Mouse (Mus musculus) limb, embryonic 14.5 days (tissue): ENCODE measurements around the gene Map3k5. TPM values are rescaled to one million over a fixed set of nuclear protein-coding genes. Genes with fewer than 3 reads are reported as not detected.

Experiments
- ATAC-seq: fragments of 200-750 bp; cut with Nextera tagmentation; 2 replicates; pipeline ENCODE4 v1.8.0; 2017; ENCODE audit warnings: low read depth, moderate number of reproducible peaks, moderate TSS enrichment; ENCODE audit not compliant: low FRiP score
- DNase-seq: peaks from one replicate; pipeline ENCODE4 v3.0.0-alpha.2; 2015; ENCODE audit warnings: low spot score
- H3K27ac ChIP-seq: fragments of 300-500 bp; sonication (generic); replicated peaks from 2 replicates; pipeline ENCODE4 v1.5.1; 2014; ENCODE audit warnings: low read depth, mild to moderate bottlenecking, low read length, moderate library complexity, mixed read lengths
- H3K27me3 ChIP-seq: fragments of 300-500 bp; sonication (generic); 2 replicates; pipeline ENCODE4 v1.6.1; 2014; ENCODE audit warnings: low read length, mixed read lengths; ENCODE audit not compliant: control insufficient read depth, insufficient read depth
- H3K36me3 ChIP-seq: fragments of 300-500 bp; sonication (generic); 2 replicates; pipeline ENCODE4 v1.6.1; 2014; ENCODE audit warnings: mild to moderate bottlenecking, low read length, moderate library complexity, mixed read lengths; ENCODE audit not compliant: control insufficient read depth, insufficient read depth
- H3K4me1 ChIP-seq: fragments of 300-500 bp; sonication (generic); 2 replicates; pipeline ENCODE4 v1.6.1; 2014; ENCODE audit warnings: antibody characterized with exemption, low read length, mixed read lengths; ENCODE audit not compliant: control insufficient read depth, insufficient read depth
- H3K4me2 ChIP-seq: fragments of 300-500 bp; sonication (generic); replicated peaks from 2 replicates; pipeline ENCODE4 v1.6.1; 2014; ENCODE audit warnings: low read depth, mild to moderate bottlenecking, low read length, moderate library complexity; ENCODE audit not compliant: severe bottlenecking
- H3K4me3 ChIP-seq: fragments of 300-500 bp; sonication (generic); replicated peaks from 2 replicates; pipeline ENCODE4 v1.5.1; 2014; ENCODE audit warnings: low read length
- H3K9ac ChIP-seq: fragments of 300-500 bp; sonication (generic); 2 replicates; pipeline ENCODE4 v1.6.1; 2014; ENCODE audit warnings: mild to moderate bottlenecking, low read depth, low read length, moderate library complexity; ENCODE audit not compliant: severe bottlenecking
- H3K9me3 ChIP-seq: fragments of 300-500 bp; sonication (generic); 2 replicates; pipeline ENCODE4 v1.6.1; 2016; ENCODE audit warnings: low read length; ENCODE audit not compliant: control insufficient read depth
- POLR2A ChIP-seq: fragments of 200-500 bp; IDR thresholded peaks from 2 replicates; pipeline ENCODE4 v1.8.0; 2012; ENCODE audit warnings: inconsistent platforms, mild to moderate bottlenecking, moderate library complexity, borderline replicate concordance; ENCODE audit not compliant: insufficient read depth, insufficient read length; ENCODE audit errors: extremely low read depth
- WGBS: fragments of 180-500 bp; shearing (Covaris S2); extraction: QIAGEN DNeasy Blood & Tissue Kit; methylation state at CpG from one replicate; pipeline ENCODE4 v1.1.7; 2014; 5-methylcytosine and 5-hydroxymethylcytosine counted together
- polyA plus RNA-seq, 2 experiments: library from polyadenylated mRNA; depleted of rRNA in 1 of 2; stranded (reverse) in 1 of 2; unstranded in 1 of 2; fragments of >200 nt; fragmentation: Nextera tagmentation in 1 of 2; extraction: Ambion mirVana in 1 of 2; gene quantifications; 2 replicates each; pipeline versions ENCODE4 v1.2.1 to v1.2.3; 2012 to 2014

Gene Map3k5
- polyA plus RNA-seq, 2 experiments = 2.0 to 3.5 TPM

- no peaks in the 10 kb centered on the region for H3K27me3 ChIP-seq
- H3K27ac ChIP-seq = no peak overlapping the region
- no peak overlapping the region for H3K4me2 ChIP-seq
- TF ChIP-seq POLR2A = no peak
- DNase-seq (no peak), ATAC-seq (no peak)
- H3K9me3 ChIP-seq = no peaks in the 10 kb centered on the region
- H3K9ac ChIP-seq = no peak overlapping the region
- WGBS = 34% methylated on average over 7 of the region's 7 CpGs
- no peaks in the 10 kb centered on the region for H3K4me1 ChIP-seq
- H3K36me3 ChIP-seq = no peaks in the 10 kb centered on the region
- H3K4me3 ChIP-seq = no peak overlapping the region
Measured at GRCm38 (mm10) chr10:20036846-20037245, 102.6 kb downstream of the Map3k5 start.

GRCm38 (mm10) chr10:20039531-20039930, 105.3 kb downstream of the Map3k5 start:
- no peak overlapping the region for H3K4me2 ChIP-seq
- DNase-seq (no peak), ATAC-seq (no peak)
- no peaks in the 10 kb centered on the region for H3K4me1 ChIP-seq
- H3K9me3 ChIP-seq = no peaks in the 10 kb centered on the region
- no peak for TF ChIP-seq POLR2A
- WGBS = 83% methylated on average over 3 of the region's 3 CpGs
- no peaks in the 10 kb centered on the region for H3K36me3 ChIP-seq
- no peak overlapping the region for H3K4me3 ChIP-seq
- no peak overlapping the region for H3K27ac ChIP-seq
- H3K27me3 ChIP-seq = no peaks in the 10 kb centered on the region
- H3K9ac ChIP-seq = no peak overlapping the region

DNA sequence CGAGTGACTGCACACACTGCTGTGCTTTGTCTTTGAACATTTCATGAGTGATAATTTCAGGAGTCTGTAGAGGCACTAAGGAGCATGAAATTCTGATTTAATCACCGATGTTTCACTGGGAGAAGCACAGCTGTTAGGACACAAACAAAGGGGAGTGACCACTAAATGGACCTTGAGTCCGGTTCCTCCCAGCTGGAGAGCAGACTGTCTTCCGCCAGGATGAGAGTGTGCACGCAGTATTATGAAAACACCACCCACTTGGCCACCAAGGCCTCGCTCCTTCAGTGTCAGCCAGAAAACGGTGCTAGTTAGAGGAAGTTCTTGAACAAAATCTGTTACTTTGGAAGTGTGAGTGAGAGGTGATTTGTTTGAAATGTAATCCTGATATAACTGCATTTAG, 105.8 kb downstream of the Map3k5 start:
- no peaks in the 10 kb centered on the region for H3K36me3 ChIP-seq
- H3K9me3 ChIP-seq = no peaks in the 10 kb centered on the region
- no peaks in the 10 kb centered on the region for H3K4me1 ChIP-seq
- TF ChIP-seq POLR2A = no peak
- no peak for DNase-seq
- no peak overlapping the region for H3K4me3 ChIP-seq
- 73% methylated on average over 7 of the region's 7 CpGs for WGBS
- ATAC-seq = no peak
- no peak overlapping the region for H3K9ac ChIP-seq
- no peak overlapping the region for H3K4me2 ChIP-seq
- H3K27me3 ChIP-seq = no peaks in the 10 kb centered on the region
- no peak overlapping the region for H3K27ac ChIP-seq

GRCm38 (mm10) chr10:20040677-20041076, 106.4 kb downstream of the Map3k5 start:
- no peaks in the 10 kb centered on the region for H3K27me3 ChIP-seq
- H3K4me3 ChIP-seq = no peak overlapping the region
- 70% methylated on average over 4 of the region's 4 CpGs for WGBS
- ATAC-seq (no peak), DNase-seq (no peak)
- H3K4me2 ChIP-seq = no peak overlapping the region
- TF ChIP-seq POLR2A = no peak
- H3K9me3 ChIP-seq = no peaks in the 10 kb centered on the region
- H3K9ac ChIP-seq = no peak overlapping the region
- H3K36me3 ChIP-seq = no peaks in the 10 kb centered on the region
- peaks cover 1% of the 10 kb centered on the region; the same call in 1 of the 2 replicates for H3K4me1 ChIP-seq
- no peak overlapping the region for H3K27ac ChIP-seq

DNA sequence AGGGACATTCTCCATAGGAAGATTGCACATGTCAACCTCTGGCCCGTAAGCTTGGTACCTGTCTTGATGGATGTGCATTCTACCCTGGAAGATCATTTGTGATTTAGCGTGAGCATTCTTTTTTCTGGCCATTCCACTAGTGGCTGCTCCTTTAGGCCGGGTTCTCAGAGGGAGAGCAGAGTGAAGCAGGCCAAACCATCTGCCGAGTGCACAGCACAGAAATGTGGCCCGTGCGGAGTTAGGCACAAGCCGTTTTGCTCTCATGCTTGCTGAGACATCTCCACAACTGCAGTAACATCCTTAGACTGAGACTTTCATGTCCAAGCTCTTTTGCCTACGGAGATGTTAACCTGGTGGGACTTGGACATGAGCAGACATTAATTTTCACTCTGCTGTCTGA, 107.8 kb downstream of the Map3k5 start:
- WGBS = 93% methylated on average over 8 of the region's 8 CpGs
- Histone ChIP-seq H3K4me2 (no peak overlapping the region), H3K36me3 (no peaks in the 10 kb centered on the region), H3K9ac (no peak overlapping the region), H3K4me3 (no peak overlapping the region), H3K4me1 (peaks cover 12% of the 10 kb centered on the region), H3K27me3 (no peaks in the 10 kb centered on the region), H3K9me3 (no peaks in the 10 kb centered on the region), H3K27ac (no peak overlapping the region)
- no peak for TF ChIP-seq POLR2A
- ATAC-seq (no peak), DNase-seq (no peak)

- ATAC-seq (no peak), DNase-seq (no peak)
- H3K27ac ChIP-seq = no peak overlapping the region
- no peaks in the 10 kb centered on the region for H3K9me3 ChIP-seq
- no peak overlapping the region for H3K9ac ChIP-seq
- H3K4me1 ChIP-seq = peaks cover 12% of the 10 kb centered on the region
- no peaks in the 10 kb centered on the region for H3K36me3 ChIP-seq
- H3K4me3 ChIP-seq = no peak overlapping the region
- no peaks in the 10 kb centered on the region for H3K27me3 ChIP-seq
- 93% methylated on average over 2 of the region's 2 CpGs for WGBS
- TF ChIP-seq POLR2A = no peak
- no peak overlapping the region for H3K4me2 ChIP-seq
Measured at GRCm38 (mm10) chr10:20044051-20044450, 109.8 kb downstream of the Map3k5 start.
